Mouse (Mus musculus) frontal cortex, postnatal 10 days (tissue): ENCODE measurements around the gene Csf2rb.
"Not testable (repeated sequence)": the region's sequence is repeated elsewhere in the genome, so short reads cannot be mapped to it uniquely, and the experiment has no call there.

Source experiments
- DNase-seq, 2 experiments: peaks; one replicate each; pipeline ENCODE4 v3.0.0; 2022; ENCODE audit warnings: low spot score in 2 of 2, mixed read lengths in 1 of 2

Gene Csf2rb

GRCm38 (mm10) chr15:78327753-78328341 lies 2.3 kb downstream of the Csf2rb start:
- DNase-seq, result not testable (repeated sequence)

- DNase-seq, result no peak
Observed at GRCm38 (mm10) chr15:78328520-78329097, 3.1 kb downstream of the Csf2rb start.

GRCm38 (mm10) chr15:78329972-78330371 lies 4.4 kb downstream of the Csf2rb start:
- DNase-seq, result not testable (repeated sequence)

GRCm38 (mm10) chr15:78330706-78331105 lies 5.2 kb downstream of the Csf2rb start:
- no peak for DNase-seq

- DNase-seq, result no peak
Observed at GRCm38 (mm10) chr15:78331523-78332340, 6.2 kb downstream of the Csf2rb start.

- DNase-seq, result no peak
Observed at GRCm38 (mm10) chr15:78332981-78333380, 7.4 kb downstream of the Csf2rb start.

GRCm38 (mm10) chr15:78334380-78334779 lies 8.8 kb downstream of the Csf2rb start:
- DNase-seq, result no peak

- peak; percentile 25 to 47 for DNase-seq
Observed at GRCm38 (mm10) chr15:78339627-78340423, 14.3 kb downstream of the Csf2rb start.

GRCm38 (mm10) chr15:78340919-78341318 lies 15.4 kb downstream of the Csf2rb start:
- not testable (repeated sequence) for DNase-seq

GRCm38 (mm10) chr15:78343683-78344082 lies 18.1 kb downstream of the Csf2rb start:
- DNase-seq, result no peak

GRCm38 (mm10) chr15:78344567-78344966 lies 19.0 kb downstream of the Csf2rb start:
- DNase-seq, result no peak

GRCm38 (mm10) chr15:78351586-78352165 lies 26.1 kb downstream of the Csf2rb start:
- no peak for DNase-seq

GRCm38 (mm10) chr15:78354958-78355357 lies 29.4 kb downstream of the Csf2rb start:
- peak in 1 of 2 experiments; percentile 41 for DNase-seq

- DNase-seq, result no peak
Observed at GRCm38 (mm10) chr15:78355548-78355947, 30.0 kb downstream of the Csf2rb start.

GRCm38 (mm10) chr15:78365916-78366315 lies 40.4 kb downstream of the Csf2rb start:
- no peak for DNase-seq

- DNase-seq, result no peak
Observed at GRCm38 (mm10) chr15:78366875-78367274, 41.3 kb downstream of the Csf2rb start.

- no peak for DNase-seq
Observed at GRCm38 (mm10) chr15:78367811-78368210, 42.3 kb downstream of the Csf2rb start.

GRCm38 (mm10) chr15:78368926-78369346 lies 43.4 kb downstream of the Csf2rb start:
- peak in 1 of 2 experiments; percentile 32 for DNase-seq

- peak; percentile 27 to 69 for DNase-seq
Observed at GRCm38 (mm10) chr15:78369641-78370040, 44.1 kb downstream of the Csf2rb start.

GRCm38 (mm10) chr15:78372796-78373195 lies 47.2 kb downstream of the Csf2rb start:
- no peak for DNase-seq

- no peak for DNase-seq
Observed at GRCm38 (mm10) chr15:78374204-78374603, 48.7 kb downstream of the Csf2rb start.
